Mouse (Mus musculus): ENCODE data around the gene Ptger4. TPM values are rescaled to one million over a fixed set of nuclear protein-coding genes. Genes with fewer than 3 reads are reported as not detected.
A peak's percentile ranks its signal among the peaks of the same experiment; 100 is the strongest.

Ptger4 gene
- 2.4 and 2.5 TPM in 2 replicates for polyA plus RNA-seq (2015; fragmentation: Nextera tagmentation; extraction: Ambion mirVana)

DNA sequence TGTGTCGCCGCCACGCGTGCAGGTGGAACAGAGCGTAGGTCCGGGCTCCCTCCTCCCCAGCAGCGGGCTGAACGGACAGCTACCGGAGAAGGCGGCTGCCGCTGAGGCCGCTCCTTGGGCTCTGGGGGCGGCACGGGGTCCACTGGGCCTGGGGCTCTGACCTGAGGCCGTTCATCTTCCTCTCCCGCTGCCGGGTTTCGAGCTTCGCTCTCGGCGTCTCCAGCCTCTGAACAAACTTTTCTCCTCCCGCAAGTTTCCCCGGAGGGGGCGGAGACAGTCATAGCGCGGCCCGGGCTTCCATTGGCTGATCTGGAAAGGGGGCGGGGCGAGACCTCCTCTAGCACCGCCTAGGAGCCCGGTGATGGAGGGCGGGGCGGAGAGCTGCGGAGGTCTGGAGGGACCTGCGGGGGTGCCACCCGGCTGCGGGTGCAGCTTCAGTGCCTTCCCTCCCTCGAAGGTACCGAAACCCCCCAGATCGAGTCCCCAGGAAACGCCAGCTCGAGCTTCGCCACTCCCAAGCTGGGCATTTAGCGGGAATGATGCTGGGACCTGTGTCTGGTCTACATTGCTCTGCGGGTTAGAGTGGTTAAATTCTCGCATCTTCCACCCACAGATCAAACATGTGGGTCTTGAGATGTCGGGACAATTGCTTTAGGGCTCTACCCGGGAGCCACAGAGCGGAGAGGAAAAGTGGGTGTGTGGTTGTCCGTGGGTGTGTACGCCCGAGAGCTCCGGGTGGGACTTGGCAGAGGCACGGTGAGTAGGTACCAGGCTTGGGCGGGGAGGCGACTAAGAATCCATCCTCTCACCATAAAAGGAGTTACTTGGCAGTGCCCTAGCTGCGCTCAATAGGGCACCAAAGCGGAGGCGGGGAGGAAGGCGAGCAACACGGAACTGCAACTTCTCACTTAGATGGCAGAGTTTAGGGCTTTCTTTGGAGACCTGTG is at the start of gene Ptger4:
Gene Ptger4 (minus strand): TSS at position 229 of the 947 bp plus-strand sequence.
- Histone ChIP-seq H3K27me3 (replicated peaks) (peaks cover 50% of the 10 kb centered on the region), H3K4me2 (peak within 1 kb of the TSS; percentile 100), H3K4me1 (peaks cover 33% of the 10 kb centered on the region), H3K4me3 (peak within 1 kb of the TSS; percentile 75), H3K27ac (replicated peaks) (no peak within 1 kb of the TSS), H3K9me3 (no peaks in the 10 kb centered on the region), H3K36me3 (no peaks in the 10 kb centered on the region), H3K9ac (peak within 1 kb of the TSS; percentile 82)
- peak; percentile 96 for ATAC-seq (ENCODE audit: extremely low read depth, insufficient number of reproducible peaks, low FRiP score, low TSS enrichment)
- WGBS = 1% methylated on average over 61 of the region's 61 CpGs

- no peak for ATAC-seq (ENCODE audit: extremely low read depth, insufficient number of reproducible peaks, low FRiP score, low TSS enrichment)
- Histone ChIP-seq H3K27ac (replicated peaks) (no peak overlapping the region), H3K4me3 (no peak overlapping the region), H3K4me1 (peaks cover 7% of the 10 kb centered on the region; the same call in 1 of the 2 replicates), H3K36me3 (no peaks in the 10 kb centered on the region), H3K4me2 (no peak overlapping the region), H3K9me3 (no peaks in the 10 kb centered on the region), H3K27me3 (replicated peaks) (no peaks in the 10 kb centered on the region), H3K9ac (no peak overlapping the region)
- WGBS = 68% methylated on average over 8 of the region's 8 CpGs
Observed at GRCm38 (mm10) chr15:5288412-5288811, 44.4 kb upstream of the Ptger4 start.

DNA sequence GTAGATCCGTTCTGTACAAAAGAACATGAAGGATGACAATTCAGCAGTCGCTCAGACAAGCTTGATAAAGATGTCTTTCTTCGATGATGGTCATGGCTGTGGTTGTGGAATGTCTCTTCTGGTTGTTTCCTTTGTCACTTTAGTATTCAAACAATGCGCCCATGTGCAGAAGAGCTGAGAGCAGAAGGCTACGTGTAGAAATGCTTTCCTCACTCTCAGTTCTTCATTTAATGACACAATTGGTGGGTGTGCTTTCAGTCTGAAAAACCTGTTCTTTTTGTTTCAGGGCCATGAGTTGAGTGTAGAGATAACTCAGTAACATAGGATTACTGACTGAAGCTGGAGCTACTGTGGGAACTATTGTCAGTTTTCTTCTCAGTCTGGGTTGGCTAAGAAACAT is 43.1 kb upstream of the Ptger4 start:
- H3K4me3 ChIP-seq = no peak overlapping the region
- no peaks in the 10 kb centered on the region for H3K27me3 ChIP-seq (replicated peaks)
- no peak overlapping the region for H3K9ac ChIP-seq
- ATAC-seq (ENCODE audit: extremely low read depth, insufficient number of reproducible peaks, low FRiP score, low TSS enrichment) = no peak
- H3K27ac ChIP-seq (replicated peaks) = no peak overlapping the region
- no peaks in the 10 kb centered on the region for H3K4me1 ChIP-seq
- H3K9me3 ChIP-seq = no peaks in the 10 kb centered on the region
- WGBS = 73% methylated on average over 5 of the region's 5 CpGs
- no peak overlapping the region for H3K4me2 ChIP-seq
- no peaks in the 10 kb centered on the region for H3K36me3 ChIP-seq

DNA sequence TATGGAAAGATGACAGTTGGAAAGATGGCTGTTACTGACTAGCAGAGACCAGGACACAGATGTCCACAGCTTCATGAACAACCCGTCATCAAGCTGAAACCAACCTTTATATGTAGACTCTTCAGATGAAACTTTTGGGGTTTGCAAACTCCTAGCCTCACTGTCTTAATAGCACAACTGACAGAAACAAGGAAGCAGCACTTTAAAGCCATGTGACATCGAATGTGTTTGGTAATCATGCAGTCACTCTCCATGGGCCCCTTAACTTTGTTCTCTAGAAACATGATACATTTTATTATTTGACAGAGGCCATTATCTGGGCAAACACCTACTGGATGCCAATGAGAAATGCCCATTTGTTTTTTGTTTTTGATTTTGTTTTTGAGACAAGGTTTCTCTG is 37.3 kb upstream of the Ptger4 start:
- H3K27ac ChIP-seq (replicated peaks) = no peak overlapping the region
- no peak for ATAC-seq (ENCODE audit: extremely low read depth, insufficient number of reproducible peaks, low FRiP score, low TSS enrichment)
- H3K36me3 ChIP-seq = no peaks in the 10 kb centered on the region
- H3K4me1 ChIP-seq = no peaks in the 10 kb centered on the region
- H3K9me3 ChIP-seq = peaks cover 9% of the 10 kb centered on the region; the same call in 1 of the 2 replicates
- no peak overlapping the region for H3K4me3 ChIP-seq
- no peak overlapping the region for H3K9ac ChIP-seq
- 80% methylated on average over 2 of the region's 2 CpGs for WGBS
- no peaks in the 10 kb centered on the region for H3K27me3 ChIP-seq (replicated peaks)
- no peak overlapping the region for H3K4me2 ChIP-seq

- Histone ChIP-seq H3K4me1 (no peaks in the 10 kb centered on the region), H3K27ac (replicated peaks) (no peak overlapping the region), H3K9ac (no peak overlapping the region), H3K4me2 (no peak overlapping the region), H3K27me3 (replicated peaks) (no peaks in the 10 kb centered on the region), H3K36me3 (no peaks in the 10 kb centered on the region), H3K9me3 (peaks cover 9% of the 10 kb centered on the region; the same call in 1 of the 2 replicates), H3K4me3 (no peak overlapping the region)
- ATAC-seq (ENCODE audit: extremely low read depth, insufficient number of reproducible peaks, low FRiP score, low TSS enrichment) = no peak
- 48% methylated on average over 4 of the region's 4 CpGs for whole genome bisulfite sequencing
Observed at GRCm38 (mm10) chr15:5279831-5280230, 35.8 kb upstream of the Ptger4 start.

- Histone ChIP-seq H3K9ac (no peak overlapping the region), H3K36me3 (no peaks in the 10 kb centered on the region), H3K4me1 (no peaks in the 10 kb centered on the region), H3K27me3 (replicated peaks) (no peaks in the 10 kb centered on the region), H3K4me3 (no peak overlapping the region), H3K9me3 (peaks cover 9% of the 10 kb centered on the region; the same call in 1 of the 2 replicates), H3K27ac (replicated peaks) (no peak overlapping the region), H3K4me2 (no peak overlapping the region)
- ATAC-seq (ENCODE audit: extremely low read depth, insufficient number of reproducible peaks, low FRiP score, low TSS enrichment) = no peak
Observed at GRCm38 (mm10) chr15:5278525-5278924, 34.5 kb upstream of the Ptger4 start.

DNA sequence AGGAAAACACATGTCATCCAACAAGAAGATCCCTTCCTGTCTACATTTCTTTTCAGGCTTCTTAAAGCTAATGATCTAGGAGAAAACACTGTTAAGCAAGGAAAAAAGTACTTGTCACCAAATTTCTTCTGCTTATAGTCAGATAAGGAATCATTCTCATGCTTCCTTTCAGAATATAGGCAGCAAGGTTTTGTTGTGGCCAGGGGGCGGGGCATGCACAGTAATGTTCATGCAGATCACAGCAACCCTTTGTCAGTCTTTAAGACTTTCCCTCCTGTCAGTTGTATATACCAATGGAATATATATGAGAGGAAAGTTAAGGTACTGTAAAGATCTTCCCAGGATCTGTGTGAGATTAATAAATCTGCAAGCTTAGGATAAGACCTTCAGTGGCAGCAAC is 30.0 kb upstream of the Ptger4 start:
- Histone ChIP-seq H3K9me3 (peaks cover 9% of the 10 kb centered on the region; the same call in 1 of the 2 replicates), H3K36me3 (no peaks in the 10 kb centered on the region), H3K4me1 (no peaks in the 10 kb centered on the region), H3K4me2 (no peak overlapping the region), H3K27ac (replicated peaks) (no peak overlapping the region), H3K9ac (no peak overlapping the region), H3K27me3 (replicated peaks) (no peaks in the 10 kb centered on the region), H3K4me3 (no peak overlapping the region)
- ATAC-seq (ENCODE audit: extremely low read depth, insufficient number of reproducible peaks, low FRiP score, low TSS enrichment) = no peak
- 81% methylated on average over 1 of the region's 1 CpGs for WGBS

DNA sequence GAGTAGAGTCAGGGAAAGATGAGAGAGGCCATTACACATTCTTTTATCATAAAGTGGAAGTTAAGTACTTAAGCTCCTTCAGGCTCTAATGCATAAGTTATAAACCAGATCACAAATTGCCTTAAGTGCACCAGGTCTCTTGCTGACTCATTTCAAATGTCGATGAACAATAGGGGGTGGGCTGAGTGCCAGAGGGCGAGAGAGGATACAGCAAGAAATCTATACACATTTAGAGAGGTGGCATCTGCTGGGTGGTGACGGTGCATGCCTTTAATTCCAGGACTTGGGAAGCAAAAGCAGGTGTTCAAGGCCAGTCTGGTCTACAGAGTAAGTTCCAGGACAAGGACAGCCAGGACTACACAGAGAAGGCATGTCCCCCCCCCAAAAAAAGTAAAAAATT is 22.1 kb upstream of the Ptger4 start:
- no peak overlapping the region for H3K4me2 ChIP-seq
- H3K9ac ChIP-seq = no peak overlapping the region
- no peak for ATAC-seq (ENCODE audit: extremely low read depth, insufficient number of reproducible peaks, low FRiP score, low TSS enrichment)
- H3K27ac ChIP-seq (replicated peaks) = no peak overlapping the region
- no peaks in the 10 kb centered on the region for H3K27me3 ChIP-seq (replicated peaks)
- 68% methylated on average over 3 of the region's 3 CpGs for WGBS
- no peaks in the 10 kb centered on the region for H3K9me3 ChIP-seq
- no peaks in the 10 kb centered on the region for H3K4me1 ChIP-seq
- no peaks in the 10 kb centered on the region for H3K36me3 ChIP-seq
- no peak overlapping the region for H3K4me3 ChIP-seq

- H3K27me3 ChIP-seq (replicated peaks) = no peaks in the 10 kb centered on the region
- no peak overlapping the region for H3K4me3 ChIP-seq
- no peak for ATAC-seq (ENCODE audit: extremely low read depth, insufficient number of reproducible peaks, low FRiP score, low TSS enrichment)
- H3K9ac ChIP-seq = no peak overlapping the region
- H3K27ac ChIP-seq (replicated peaks) = no peak overlapping the region
- peaks cover 10% of the 10 kb centered on the region for H3K4me1 ChIP-seq
- 82% methylated on average over 10 of the region's 10 CpGs for WGBS
- no peak overlapping the region for H3K4me2 ChIP-seq
- no peaks in the 10 kb centered on the region for H3K9me3 ChIP-seq
- no peaks in the 10 kb centered on the region for H3K36me3 ChIP-seq
Observed at GRCm38 (mm10) chr15:5262874-5263504, 19.0 kb upstream of the Ptger4 start.

GRCm38 (mm10) chr15:5262095-5262667 is 18.2 kb upstream of the Ptger4 start:
- WGBS = 77% methylated on average over 13 of the region's 13 CpGs
- no peaks in the 10 kb centered on the region for H3K9me3 ChIP-seq
- no peak for ATAC-seq (ENCODE audit: extremely low read depth, insufficient number of reproducible peaks, low FRiP score, low TSS enrichment)

GRCm38 (mm10) chr15:5261004-5261403 is 17.0 kb upstream of the Ptger4 start:
- no peak overlapping the region for H3K9ac ChIP-seq
- no peak overlapping the region for H3K4me3 ChIP-seq
- peaks cover 10% of the 10 kb centered on the region for H3K4me1 ChIP-seq
- no peaks in the 10 kb centered on the region for H3K9me3 ChIP-seq
- ATAC-seq (ENCODE audit: extremely low read depth, insufficient number of reproducible peaks, low FRiP score, low TSS enrichment) = no peak
- no peaks in the 10 kb centered on the region for H3K36me3 ChIP-seq
- H3K4me2 ChIP-seq = no peak overlapping the region
- no peaks in the 10 kb centered on the region for H3K27me3 ChIP-seq (replicated peaks)
- H3K27ac ChIP-seq (replicated peaks) = no peak overlapping the region
- WGBS = 64% methylated on average over 3 of the region's 3 CpGs

More at GRCm38 (mm10) chr15:5262095-5262667, 18.2 kb upstream of the Ptger4 start:
- H3K36me3 ChIP-seq = no peaks in the 10 kb centered on the region
- no peak overlapping the region for H3K4me3 ChIP-seq
- H3K4me1 ChIP-seq = peaks cover 10% of the 10 kb centered on the region
- H3K9ac ChIP-seq = no peak overlapping the region
- H3K27me3 ChIP-seq (replicated peaks) = no peaks in the 10 kb centered on the region
- H3K27ac ChIP-seq (replicated peaks) = no peak overlapping the region
- H3K4me2 ChIP-seq = no peak overlapping the region

All from heart, embryonic 13.5 days (tissue).